Mouse (Mus musculus) cerebral cortex, adult 2 months (tissue): Measurements from ENCODE around the gene Prlh.

Source experiments
- WGBS: fragments of 180-500 bp; shearing (Covaris S2); methylation state at CpG from one replicate; pipeline ENCODE4 v1.1.7; 2018; 5-methylcytosine and 5-hydroxymethylcytosine counted together

Prlh gene

GRCm38 (mm10) chr1:91001871-91002539 lies 49.1 kb downstream of the Prlh start:
- WGBS, result 83% methylated on average over 3 of the region's 3 CpGs

- 73% methylated on average over 3 of the region's 3 CpGs for WGBS
Observed at GRCm38 (mm10) chr1:91002641-91003040, 49.7 kb downstream of the Prlh start.
